Mouse (Mus musculus): ENCODE measurements around the gene Gm15130. TPM values are rescaled to one million over a fixed set of nuclear protein-coding genes. Genes with fewer than 3 reads are reported as not detected.

Gene Gm15130
- total RNA-seq (2015) (not detected in 2 replicates), total RNA-seq (2017) (not detected in 2 replicates)

DNA sequence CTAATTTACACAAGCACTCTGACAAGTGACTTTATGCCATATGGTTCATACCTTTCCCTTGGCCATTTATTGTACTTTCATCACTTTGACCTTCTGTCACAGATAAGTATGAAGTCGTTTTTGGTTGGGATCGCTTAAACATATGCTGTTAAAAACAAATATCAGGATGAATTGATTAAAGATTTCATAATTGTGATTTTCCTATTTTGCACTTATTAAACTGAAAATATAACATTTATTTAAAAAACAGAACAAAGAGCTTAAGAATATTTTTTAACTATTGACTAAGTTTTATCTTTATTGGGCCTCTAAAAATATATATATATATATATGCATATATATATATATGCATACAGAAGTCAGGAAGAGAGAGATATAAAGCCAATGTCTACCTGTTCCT, at the start of gene Gm15130:
Gene Gm15130 (minus strand): TSS at position 101 of the 400 bp plus-strand sequence.
- no peak for ATAC-seq (replicated peaks; ENCODE audit: poor library complexity)

DNA sequence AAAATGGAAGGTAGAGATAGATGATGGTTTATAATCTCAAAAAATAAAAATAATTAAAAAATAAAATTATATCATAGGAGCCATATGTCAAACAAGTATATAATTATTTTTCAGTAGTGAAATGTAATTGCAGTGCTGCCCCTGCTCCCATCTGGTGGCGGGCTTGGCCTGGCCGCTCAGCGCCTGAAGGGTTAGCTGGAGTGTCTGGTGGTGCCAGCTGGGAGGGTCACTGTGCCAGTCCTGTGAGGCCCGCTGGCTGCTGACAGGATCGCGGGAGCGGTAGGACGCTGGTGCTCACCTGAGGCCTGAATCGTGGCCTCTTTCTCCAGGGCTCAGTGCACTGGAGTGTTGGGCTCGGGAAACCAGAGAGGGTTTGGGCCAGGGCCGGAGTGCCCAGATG, 29.3 kb upstream of the Gm15130 start:
- no peak for ATAC-seq (replicated peaks; ENCODE audit: poor library complexity)

DNA sequence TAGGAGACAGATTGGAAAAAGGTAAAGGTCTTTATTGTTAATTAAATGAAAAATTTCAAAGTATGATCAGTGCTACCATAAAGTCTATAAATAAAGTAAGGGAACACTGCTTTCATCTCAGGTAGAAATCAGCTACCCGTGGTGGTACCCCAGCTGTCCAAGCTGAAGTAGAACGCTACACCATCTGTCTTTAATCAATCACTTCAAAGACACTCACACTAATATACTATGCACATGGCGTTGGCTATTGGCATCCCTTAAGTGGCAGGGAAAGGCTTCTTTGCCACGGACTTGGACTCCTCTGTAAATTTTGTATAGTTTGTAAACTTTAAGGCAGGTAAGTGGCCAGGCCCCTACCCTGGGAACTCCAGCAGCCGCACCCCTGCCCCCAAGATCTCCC, 17.0 kb downstream of the Gm15130 start:
- ATAC-seq (replicated peaks; ENCODE audit: poor library complexity) = no peak

DNA sequence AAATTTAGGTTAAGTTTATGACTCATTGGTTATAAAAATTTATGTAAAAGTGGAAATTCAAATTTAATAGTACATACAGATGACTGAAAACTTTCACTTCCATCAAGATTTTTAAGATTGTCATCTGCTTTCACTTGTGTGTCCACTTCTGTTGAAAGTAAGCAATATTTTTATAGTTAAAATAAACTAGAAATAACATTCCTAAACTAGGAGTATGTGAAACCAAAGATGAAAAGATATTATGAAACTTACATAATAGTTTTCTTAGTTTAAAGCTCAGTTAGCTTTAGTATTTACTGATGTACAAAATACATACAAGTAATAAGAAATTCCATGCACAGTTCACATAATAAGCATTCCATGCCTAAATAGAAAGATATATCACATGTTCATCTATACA, 46.9 kb downstream of the Gm15130 start, which contains the start of gene Gm13941:
Gene Gm13941 (minus strand): TSS at position 101 of the 400 bp plus-strand sequence.
- ATAC-seq (replicated peaks; ENCODE audit: poor library complexity) = no peak

Other genes starting within 250 kb of the Gm15130 start
- not detected in 2 replicates for gene Ano3, start 202.0 kb downstream of the Gm15130 start, total RNA-seq (2015)
- gene Ano3, start 202.0 kb downstream of the Gm15130 start, total RNA-seq (2017) = not detected in 2 replicates
- gene Gm13941, start 47.0 kb downstream of the Gm15130 start, total RNA-seq (2015) = not detected in 2 replicates
- gene Gm13941, start 47.0 kb downstream of the Gm15130 start, total RNA-seq (2017) = not detected in 2 replicates
- gene 4930430A15Rik, start 76.7 kb upstream of the Gm15130 start, total RNA-seq (2015) = not detected in 2 replicates
- gene 4930430A15Rik, start 76.7 kb upstream of the Gm15130 start, total RNA-seq (2017) = not detected in 2 replicates
- not detected in 2 replicates for gene Olfr1275, start 82.3 kb upstream of the Gm15130 start, total RNA-seq (2015)
- gene Olfr1275, start 82.3 kb upstream of the Gm15130 start, total RNA-seq (2017) = not detected in 2 replicates
- not detected in 2 replicates for gene Olfr1276, start 101.6 kb upstream of the Gm15130 start, total RNA-seq (2015)
- gene Olfr1276, start 101.6 kb upstream of the Gm15130 start, total RNA-seq (2017) = not detected in 2 replicates
- gene Olfr1277, start 121.2 kb upstream of the Gm15130 start, total RNA-seq (2015) = not detected in 2 replicates
- not detected in 2 replicates for gene Olfr1277, start 121.2 kb upstream of the Gm15130 start, total RNA-seq (2017)
- gene Olfr1278, start 137.2 kb upstream of the Gm15130 start, total RNA-seq (2015) = not detected in 2 replicates
- not detected in 2 replicates for gene Olfr1278, start 137.2 kb upstream of the Gm15130 start, total RNA-seq (2017)
- not detected in 2 replicates for gene Olfr1279, start 147.7 kb upstream of the Gm15130 start, total RNA-seq (2015)
- gene Olfr1279, start 147.7 kb upstream of the Gm15130 start, total RNA-seq (2017) = not detected in 2 replicates
- gene Olfr1280, start 161.1 kb upstream of the Gm15130 start, total RNA-seq (2015) = not detected in 2 replicates
- gene Olfr1280, start 161.1 kb upstream of the Gm15130 start, total RNA-seq (2017) = not detected in 2 replicates
- not detected in 2 replicates for gene Olfr1281, start 173.6 kb upstream of the Gm15130 start, total RNA-seq (2015)
- not detected in 2 replicates for gene Olfr1281, start 173.6 kb upstream of the Gm15130 start, total RNA-seq (2017)
- gene Olfr1282, start 183.1 kb upstream of the Gm15130 start, total RNA-seq (2015) = not detected in 2 replicates
- not detected in 2 replicates for gene Olfr1282, start 183.1 kb upstream of the Gm15130 start, total RNA-seq (2017)
- not detected in 2 replicates for gene Olfr1283, start 213.9 kb upstream of the Gm15130 start, total RNA-seq (2015)
- gene Olfr1283, start 213.9 kb upstream of the Gm15130 start, total RNA-seq (2017) = not detected in 2 replicates
- not detected in 2 replicates for gene Olfr1284, start 222.6 kb upstream of the Gm15130 start, total RNA-seq (2015)
- gene Olfr1284, start 222.6 kb upstream of the Gm15130 start, total RNA-seq (2017) = not detected in 2 replicates

Data from megakaryocyte progenitor cell, adult 5-6 weeks (primary cell).